Mouse (Mus musculus) midbrain, embryonic 11.5 days (tissue): ENCODE data around the gene Ube4b. TPM values are rescaled to one million over a fixed set of nuclear protein-coding genes. Genes with fewer than 3 reads are reported as not detected.

Experiments used
- ATAC-seq: fragments of 200-750 bp; cut with Nextera tagmentation; 2 replicates; pipeline ENCODE4 v1.8.0; 2017; ENCODE audit warnings: moderate TSS enrichment, moderate library complexity; ENCODE audit not compliant: low FRiP score
- DNase-seq: peaks from one replicate; pipeline ENCODE4 v3.0.0; 2015; ENCODE audit warnings: low spot score; ENCODE audit errors: missing footprints
- H3K27ac ChIP-seq: fragments of 300-500 bp; sonication (generic); 2 replicates; pipeline ENCODE4 v1.5.1; 2014; ENCODE audit warnings: low read depth, low read length
- H3K27me3 ChIP-seq: fragments of 300-500 bp; sonication (generic); 2 replicates; pipeline ENCODE4 v1.6.1; 2014; ENCODE audit warnings: mild to moderate bottlenecking, low read length, moderate library complexity, mixed read lengths; ENCODE audit not compliant: control insufficient read depth, insufficient read depth
- H3K36me3 ChIP-seq: fragments of 300-500 bp; sonication (generic); 2 replicates; pipeline ENCODE4 v1.6.1; 2014; ENCODE audit warnings: mild to moderate bottlenecking, low read length, moderate library complexity, mixed read lengths; ENCODE audit not compliant: control insufficient read depth, insufficient read depth
- H3K4me1 ChIP-seq: fragments of 300-500 bp; sonication (generic); 2 replicates; pipeline ENCODE4 v1.6.1; 2014; ENCODE audit warnings: low read length; ENCODE audit not compliant: control insufficient read depth, insufficient read depth
- H3K4me2 ChIP-seq: fragments of 300-500 bp; sonication (generic); 2 replicates; pipeline ENCODE4 v1.6.1; 2014; ENCODE audit warnings: mild to moderate bottlenecking, moderate library complexity
- H3K4me3 ChIP-seq: fragments of 300-500 bp; sonication (generic); 2 replicates; pipeline ENCODE4 v1.5.1; 2014; ENCODE audit warnings: low read depth, low read length
- H3K9ac ChIP-seq: fragments of 300-500 bp; sonication (generic); 2 replicates; pipeline ENCODE4 v1.6.1; 2014; ENCODE audit warnings: low read length
- H3K9me3 ChIP-seq: fragments of 300-500 bp; sonication (generic); 2 replicates; pipeline ENCODE4 v1.6.1; 2016; ENCODE audit warnings: low read length; ENCODE audit not compliant: control insufficient read depth
- WGBS: fragments of 180-500 bp; shearing (Covaris S2); extraction: QIAGEN DNeasy Blood & Tissue Kit; methylation state at CpG from one replicate; pipeline ENCODE4 v1.1.7; 2014; 5-methylcytosine and 5-hydroxymethylcytosine counted together
- polyA plus RNA-seq: library from polyadenylated mRNA; unstranded; fragments of >200 nt; fragmentation: Nextera tagmentation; extraction: Ambion mirVana; gene quantifications from 2 replicates; pipeline ENCODE4 v1.2.1, GENCODE M21; 2014

Gene Ube4b
- polyA plus RNA-seq, 1 experiment from 2014 or later = 53.3 TPM

DNA sequence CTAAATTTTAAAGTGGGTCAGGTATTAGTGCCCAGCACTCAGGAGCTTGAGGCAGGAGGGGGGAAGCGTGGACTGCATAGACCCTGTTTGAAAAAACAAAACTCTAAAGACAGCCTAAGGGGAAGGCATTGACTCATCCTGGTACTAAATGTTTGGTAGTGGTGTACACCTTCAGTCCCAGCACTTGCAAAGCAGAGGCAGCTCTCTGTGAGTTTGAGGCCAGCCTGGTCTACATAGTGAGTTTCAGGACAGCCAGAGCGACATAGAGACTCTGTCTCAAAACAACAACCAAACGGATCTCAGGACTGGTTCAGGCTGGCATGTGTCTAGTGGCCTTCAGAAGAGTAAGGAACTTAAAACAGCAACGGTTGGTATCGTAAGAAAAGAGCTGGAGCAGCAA is 123.8 kb downstream of the Ube4b start:
- no peak overlapping the region for H3K27ac ChIP-seq
- WGBS = 90% methylated on average over 5 of the region's 5 CpGs

GRCm38 (mm10) chr4:149302136-149302535 is 124.4 kb downstream of the Ube4b start:
- peaks cover 30% of the 10 kb centered on the region for H3K4me1 ChIP-seq
- DNase-seq = no peak
- 57% methylated on average over 3 of the region's 3 CpGs for WGBS
- H3K27ac ChIP-seq = no peak overlapping the region
- H3K9me3 ChIP-seq = no peaks in the 10 kb centered on the region
- ATAC-seq = no peak
- no peak overlapping the region for H3K4me3 ChIP-seq
- H3K4me2 ChIP-seq = no peak overlapping the region
- no peaks in the 10 kb centered on the region for H3K36me3 ChIP-seq
- H3K27me3 ChIP-seq = no peaks in the 10 kb centered on the region
- H3K9ac ChIP-seq = no peak overlapping the region

More for the DNA sequence above, 123.8 kb downstream of the Ube4b start:
- peaks cover 30% of the 10 kb centered on the region for H3K4me1 ChIP-seq
- H3K36me3 ChIP-seq = no peaks in the 10 kb centered on the region
- no peak overlapping the region for H3K4me3 ChIP-seq
- no peak overlapping the region for H3K4me2 ChIP-seq
- H3K9ac ChIP-seq = no peak overlapping the region
- H3K9me3 ChIP-seq = no peaks in the 10 kb centered on the region
- no peaks in the 10 kb centered on the region for H3K27me3 ChIP-seq
- no peak for ATAC-seq
- DNase-seq = no peak

GRCm38 (mm10) chr4:149296501-149296900 is 130.0 kb downstream of the Ube4b start:
- WGBS = 94% methylated on average over 2 of the region's 2 CpGs
- no peak for ATAC-seq
- no peak overlapping the region for H3K9ac ChIP-seq

GRCm38 (mm10) chr4:149292984-149293383 is 133.6 kb downstream of the Ube4b start:
- no peak overlapping the region for H3K9ac ChIP-seq
- no peak overlapping the region for H3K27ac ChIP-seq
- WGBS = 88% methylated on average over 5 of the region's 5 CpGs

More at GRCm38 (mm10) chr4:149296501-149296900, 130.0 kb downstream of the Ube4b start:
- Histone ChIP-seq H3K27me3 (no peaks in the 10 kb centered on the region), H3K27ac (no peak overlapping the region), H3K4me2 (no peak overlapping the region), H3K9me3 (no peaks in the 10 kb centered on the region), H3K36me3 (no peaks in the 10 kb centered on the region), H3K4me1 (no peaks in the 10 kb centered on the region), H3K4me3 (no peak overlapping the region)
- no peak for DNase-seq

DNA sequence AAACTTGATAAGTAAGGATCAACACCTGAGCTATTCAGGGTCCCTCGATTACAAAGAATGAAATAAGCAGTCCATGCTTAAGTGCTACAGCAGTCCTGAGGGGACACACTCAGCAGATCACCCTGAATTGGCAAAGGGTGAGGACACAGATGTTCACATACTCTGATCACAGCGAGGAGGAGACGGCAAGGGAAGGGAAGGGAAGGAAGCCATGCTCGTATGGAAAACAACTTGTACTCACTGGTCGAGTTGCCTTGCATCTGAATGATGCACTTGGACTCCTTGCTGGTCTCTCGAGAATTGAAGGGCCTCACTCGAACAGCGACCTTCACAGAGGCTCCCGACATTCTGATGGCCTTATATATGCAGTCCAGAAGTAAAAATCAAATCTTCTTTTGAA is 135.5 kb downstream of the Ube4b start:
- no peak overlapping the region for H3K4me3 ChIP-seq
- H3K27me3 ChIP-seq = no peaks in the 10 kb centered on the region
- ATAC-seq (no peak), DNase-seq (no peak)
- H3K4me2 ChIP-seq = no peak overlapping the region
- H3K9ac ChIP-seq = no peak overlapping the region
- no peak overlapping the region for H3K27ac ChIP-seq
- 85% methylated on average over 9 of the region's 9 CpGs for WGBS
- no peaks in the 10 kb centered on the region for H3K4me1 ChIP-seq
- H3K36me3 ChIP-seq = peaks cover 8% of the 10 kb centered on the region; the same call in 1 of the 2 replicates
- H3K9me3 ChIP-seq = no peaks in the 10 kb centered on the region

More at GRCm38 (mm10) chr4:149292984-149293383, 133.6 kb downstream of the Ube4b start:
- Histone ChIP-seq H3K4me3 (no peak overlapping the region), H3K36me3 (peaks cover 8% of the 10 kb centered on the region; the same call in 1 of the 2 replicates), H3K9me3 (no peaks in the 10 kb centered on the region), H3K27me3 (no peaks in the 10 kb centered on the region), H3K4me2 (no peak overlapping the region), H3K4me1 (no peaks in the 10 kb centered on the region)
- no peak for DNase-seq
- no peak for ATAC-seq

- peaks cover 8% of the 10 kb centered on the region; the same call in 1 of the 2 replicates for H3K36me3 ChIP-seq
Observed at GRCm38 (mm10) chr4:149290157-149290750, 136.3 kb downstream of the Ube4b start.

DNA sequence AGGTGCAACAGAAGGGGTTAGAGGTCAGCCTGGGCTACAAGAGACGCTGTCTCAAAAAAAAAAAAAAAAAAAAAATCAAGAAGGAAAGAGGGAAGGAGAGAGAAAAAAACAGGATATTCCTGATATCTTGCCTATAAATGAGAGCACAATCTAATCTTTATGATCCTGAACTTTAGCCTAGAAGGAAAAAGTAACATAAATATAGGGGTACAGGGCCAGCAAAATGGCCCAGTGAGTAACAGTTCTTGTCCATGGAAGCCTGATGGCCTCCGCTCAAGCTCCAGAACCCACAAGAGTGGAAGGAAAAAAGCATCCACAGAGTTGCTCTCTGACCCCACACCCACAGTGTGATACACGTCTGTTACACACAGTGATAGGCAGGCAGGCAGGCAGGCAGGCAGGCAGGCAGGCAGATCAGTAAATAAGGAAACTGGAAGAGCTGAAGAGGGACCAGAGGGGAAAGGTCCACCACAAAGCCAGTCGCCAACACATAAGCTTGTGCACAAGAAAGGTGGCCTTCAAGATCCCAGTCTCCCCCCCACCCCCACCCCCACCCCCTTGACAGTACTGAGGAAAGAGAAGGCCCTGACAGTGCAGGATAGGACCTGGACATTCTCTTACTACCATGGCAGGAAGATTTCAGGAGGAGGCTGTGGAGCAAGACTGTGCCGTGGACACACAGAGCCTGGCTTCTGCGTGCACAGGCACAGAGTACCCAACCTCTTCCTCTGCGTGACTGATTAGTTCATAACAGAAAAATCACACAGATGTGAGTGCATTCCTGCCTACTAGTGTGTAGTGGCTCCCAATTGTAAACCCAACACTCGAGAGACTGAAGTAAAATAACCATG is 140.0 kb downstream of the Ube4b start:
- Histone ChIP-seq H3K36me3 (peaks cover 8% of the 10 kb centered on the region; the same call in 1 of the 2 replicates), H3K27ac (no peak overlapping the region), H3K9ac (no peak overlapping the region), H3K9me3 (no peaks in the 10 kb centered on the region), H3K27me3 (no peaks in the 10 kb centered on the region), H3K4me2 (no peak overlapping the region), H3K4me3 (no peak overlapping the region), H3K4me1 (peaks cover 4% of the 10 kb centered on the region)
- DNase-seq (no peak), ATAC-seq (no peak)
- 85% methylated on average over 8 of the region's 8 CpGs for WGBS

More at GRCm38 (mm10) chr4:149290157-149290750, 136.3 kb downstream of the Ube4b start:
- WGBS = 87% methylated on average over 7 of the region's 7 CpGs
- Histone ChIP-seq H3K27ac (no peak overlapping the region), H3K4me2 (no peak overlapping the region), H3K4me1 (no peaks in the 10 kb centered on the region), H3K9ac (no peak overlapping the region), H3K27me3 (no peaks in the 10 kb centered on the region), H3K4me3 (no peak overlapping the region), H3K9me3 (no peaks in the 10 kb centered on the region)
- DNase-seq (no peak), ATAC-seq (no peak)

- no peak for ATAC-seq
- H3K4me3 ChIP-seq = no peak overlapping the region
Observed at GRCm38 (mm10) chr4:149285691-149286090, 140.9 kb downstream of the Ube4b start.

GRCm38 (mm10) chr4:149283018-149283417 is 143.5 kb downstream of the Ube4b start:
- 85% methylated on average over 3 of the region's 3 CpGs for WGBS
- no peak overlapping the region for H3K9ac ChIP-seq
- H3K9me3 ChIP-seq = no peaks in the 10 kb centered on the region
- H3K4me2 ChIP-seq = no peak overlapping the region
- H3K27ac ChIP-seq = no peak overlapping the region
- no peak overlapping the region for H3K4me3 ChIP-seq
- H3K27me3 ChIP-seq = no peaks in the 10 kb centered on the region
- ATAC-seq (no peak), DNase-seq (no peak)
- peaks cover 4% of the 10 kb centered on the region for H3K4me1 ChIP-seq
- H3K36me3 ChIP-seq = no peaks in the 10 kb centered on the region

More at GRCm38 (mm10) chr4:149285691-149286090, 140.9 kb downstream of the Ube4b start:
- no peaks in the 10 kb centered on the region for H3K27me3 ChIP-seq
- H3K4me2 ChIP-seq = no peak overlapping the region
- peaks cover 4% of the 10 kb centered on the region for H3K4me1 ChIP-seq
- no peak for DNase-seq
- 96% methylated on average over 1 of the region's 1 CpGs for WGBS
- no peak overlapping the region for H3K9ac ChIP-seq
- H3K27ac ChIP-seq = no peak overlapping the region
- peaks cover 6% of the 10 kb centered on the region; the same call in 1 of the 2 replicates for H3K36me3 ChIP-seq
- H3K9me3 ChIP-seq = no peaks in the 10 kb centered on the region
